Mouse (Mus musculus): Measurements from ENCODE around the gene Gm45208. TPM values are rescaled to one million over a fixed set of nuclear protein-coding genes. Genes with fewer than 3 reads are reported as not detected.

Gm45208 gene
- polyA plus RNA-seq (2012; rRNA removed) = 0.57 and 0.83 TPM in 2 replicates

GRCm38 (mm10) chrX:7721514-7722281, at the start of gene Gm45208:
TSS of gene Gm45208 (plus strand) at chrX:7722245.

GRCm38 (mm10) chrX:7680864-7681263, 41.2 kb upstream of the Gm45208 start, which contains the start of gene Magix:
TSS of gene Magix (minus strand) at chrX:7681251.

GRCm38 (mm10) chrX:7696954-7697381, 25.1 kb upstream of the Gm45208 start, which contains the start of gene Gpkow:
TSS of gene Gpkow (plus strand) at chrX:7697131.

GRCm38 (mm10) chrX:7714135-7714899, 7.7 kb upstream of the Gm45208 start, which contains the start of gene Wdr45:
TSS of gene Wdr45 (plus strand) at chrX:7714333.

GRCm38 (mm10) chrX:7728215-7728921, 6.3 kb downstream of the Gm45208 start, which contains the start of gene Praf2:
TSS of gene Praf2 (plus strand) at chrX:7728439.

GRCm38 (mm10) chrX:7750432-7751116, 28.5 kb downstream of the Gm45208 start, which contains the start of gene Ccdc120:
TSS of gene Ccdc120 (minus strand) at chrX:7750905.

GRCm38 (mm10) chrX:7762137-7762920, 40.3 kb downstream of the Gm45208 start, which contains the start of gene Tfe3:
TSS of gene Tfe3 (plus strand) at chrX:7762560.

Other genes with a start within 250 kb of the Gm45208 start
- 0.05 and 0.10 TPM in 2 replicates for gene Foxp3, start 148.6 kb upstream of the Gm45208 start, polyA plus RNA-seq (2012; rRNA removed)
- 8.5 and 9.5 TPM in 2 replicates for gene Ppp1r3f, start 148.0 kb upstream of the Gm45208 start, polyA plus RNA-seq (2012; rRNA removed)
- gene Ccdc22, start 116.7 kb upstream of the Gm45208 start, polyA plus RNA-seq (2012; rRNA removed) = 31.5 and 35.4 TPM in 2 replicates
- gene Cacna1f, start 115.2 kb upstream of the Gm45208 start, polyA plus RNA-seq (2012; rRNA removed) = 0.18 and 0.19 TPM in 2 replicates
- 161 and 177 TPM in 2 replicates for gene Syp, start 83.8 kb upstream of the Gm45208 start, polyA plus RNA-seq (2012; rRNA removed)
- gene Prickle3, start 65.0 kb upstream of the Gm45208 start, polyA plus RNA-seq (2012; rRNA removed) = 3.5 and 6.4 TPM in 2 replicates
- gene Plp2, start 50.9 kb upstream of the Gm45208 start, polyA plus RNA-seq (2012; rRNA removed) = 46.2 and 64.5 TPM in 2 replicates
- gene Magix, start 41.0 kb upstream of the Gm45208 start, polyA plus RNA-seq (2012; rRNA removed) = 0.20 and 0.29 TPM in 2 replicates
- 29.7 and 33.7 TPM in 2 replicates for gene Gpkow, start 25.1 kb upstream of the Gm45208 start, polyA plus RNA-seq (2012; rRNA removed)
- gene Wdr45, start 7.9 kb upstream of the Gm45208 start, polyA plus RNA-seq (2012; rRNA removed) = 47.9 and 48.4 TPM in 2 replicates
- 99.6 and 106 TPM in 2 replicates for gene Praf2, start 6.2 kb downstream of the Gm45208 start, polyA plus RNA-seq (2012; rRNA removed)
- gene Ccdc120, start 28.7 kb downstream of the Gm45208 start, polyA plus RNA-seq (2012; rRNA removed) = 60.1 and 61.7 TPM in 2 replicates
- 17.1 and 19.2 TPM in 2 replicates for gene Tfe3, start 40.3 kb downstream of the Gm45208 start, polyA plus RNA-seq (2012; rRNA removed)
- 93.9 and 102 TPM in 2 replicates for gene Gripap1, start 67.5 kb downstream of the Gm45208 start, polyA plus RNA-seq (2012; rRNA removed)
- 4.7 and 5.3 TPM in 2 replicates for gene Kcnd1, start 100.0 kb downstream of the Gm45208 start, polyA plus RNA-seq (2012; rRNA removed)
- 59.6 and 60.4 TPM in 2 replicates for gene Otud5, start 119.1 kb downstream of the Gm45208 start, polyA plus RNA-seq (2012; rRNA removed)
- gene Pim2, start 156.0 kb downstream of the Gm45208 start, polyA plus RNA-seq (2012; rRNA removed) = 19.7 and 20.8 TPM in 2 replicates
- 41.6 and 47.2 TPM in 2 replicates for gene Slc35a2, start 161.8 kb downstream of the Gm45208 start, polyA plus RNA-seq (2012; rRNA removed)
- gene Pqbp1, start 177.0 kb downstream of the Gm45208 start, polyA plus RNA-seq (2012; rRNA removed) = 217 and 234 TPM in 2 replicates
- gene Timm17b, start 177.1 kb downstream of the Gm45208 start, polyA plus RNA-seq (2012; rRNA removed) = 55.3 and 58.3 TPM in 2 replicates
- not detected in 2 replicates for gene Gm10491, start 185.6 kb downstream of the Gm45208 start, polyA plus RNA-seq (2012; rRNA removed)
- gene Gm10490, start 187.3 kb downstream of the Gm45208 start, polyA plus RNA-seq (2012; rRNA removed) = not detected in 2 replicates
- 65.2 and 75.6 TPM in 2 replicates for gene Pcsk1n, start 197.6 kb downstream of the Gm45208 start, polyA plus RNA-seq (2012; rRNA removed)
- 0.15 and 0.21 TPM in 2 replicates for gene Eras, start 206.4 kb downstream of the Gm45208 start, polyA plus RNA-seq (2012; rRNA removed)
- 111 and 113 TPM in 2 replicates for gene Hdac6, start 225.6 kb downstream of the Gm45208 start, polyA plus RNA-seq (2012; rRNA removed)

Measured in central nervous system, embryonic 14 days (tissue).